Mouse (Mus musculus) neural tube, embryonic 14.5 days (tissue): ENCODE data around the gene Catsperg2. TPM values are rescaled to one million over a fixed set of nuclear protein-coding genes. Genes with fewer than 3 reads are reported as not detected.
"Not testable (repeated sequence)": the region's sequence is repeated elsewhere in the genome, so short reads cannot be mapped to it uniquely, and the experiment has no call there.

ENCODE experiments used
- ATAC-seq: fragments of 200-750 bp; cut with Nextera tagmentation; 2 replicates; pipeline ENCODE4 v1.8.0; 2017; ENCODE audit warnings: low read depth, mild to moderate bottlenecking, moderate TSS enrichment, moderate library complexity
- H3K27ac ChIP-seq: fragments of 300-500 bp; sonication (generic); 2 replicates; pipeline ENCODE4 v1.5.1; 2014; ENCODE audit warnings: low read depth, mild to moderate bottlenecking, control low read depth, low read length, moderate library complexity, mixed read lengths
- H3K27me3 ChIP-seq: fragments of 300-500 bp; sonication (generic); 2 replicates; pipeline ENCODE4 v1.6.1; 2014; ENCODE audit warnings: low read length; ENCODE audit not compliant: control insufficient read depth, insufficient read depth
- H3K36me3 ChIP-seq: fragments of 300-500 bp; sonication (generic); 2 replicates; pipeline ENCODE4 v1.6.1; 2014; ENCODE audit warnings: low read length, mixed read lengths; ENCODE audit not compliant: control insufficient read depth, insufficient read depth
- H3K4me1 ChIP-seq: fragments of 300-500 bp; sonication (generic); 2 replicates; pipeline ENCODE4 v1.6.1; 2014; ENCODE audit warnings: low read length; ENCODE audit not compliant: control insufficient read depth, insufficient read depth
- H3K4me2 ChIP-seq: fragments of 300-500 bp; sonication (generic); 2 replicates; pipeline ENCODE4 v1.6.1; 2014; ENCODE audit warnings: mild to moderate bottlenecking, low read depth, low read length, control low read depth
- H3K4me3 ChIP-seq: fragments of 300-500 bp; sonication (generic); 2 replicates; pipeline ENCODE4 v1.5.1; 2014; ENCODE audit warnings: low read depth, low read length, control low read depth, mixed read lengths
- H3K9ac ChIP-seq: fragments of 300-500 bp; sonication (generic); replicated peaks from 2 replicates; pipeline ENCODE4 v1.6.1; 2014; ENCODE audit warnings: low read depth, mild to moderate bottlenecking, control low read depth, low read length, mixed read lengths
- H3K9me3 ChIP-seq: fragments of 300-500 bp; sonication (generic); 2 replicates; pipeline ENCODE4 v1.6.1; 2016; ENCODE audit warnings: low read length; ENCODE audit not compliant: control insufficient read depth
- WGBS: fragments of 180-500 bp; shearing (Covaris S2); extraction: QIAGEN DNeasy Blood & Tissue Kit; methylation state at CpG from one replicate; pipeline ENCODE4 v1.1.7; 2014; 5-methylcytosine and 5-hydroxymethylcytosine counted together
- microRNA counts: library from miRNA; unstranded; fragments of <30 nt; microRNA quantifications from one replicate; lab custom pipeline; 2016
- microRNA-seq: library from miRNA; unstranded; fragments of <30 nt; microRNA quantifications from one replicate; pipeline ENCODE4, GENCODE M21; 2016
- polyA plus RNA-seq: library from polyadenylated mRNA; unstranded; fragments of >200 nt; fragmentation: Nextera tagmentation; extraction: Ambion mirVana; gene quantifications from 2 replicates; pipeline ENCODE4 v1.2.1, GENCODE M21; 2014

Gene Catsperg2
- polyA plus RNA-seq, 1 experiment from 2014 or later: 0.19 TPM

GRCm38 (mm10) chr7:29742258-29742657 lies 15.4 kb upstream of the Catsperg2 start:
- ATAC-seq: no peak
- no peak overlapping the region for H3K4me2 ChIP-seq
- WGBS: 84% methylated on average over 3 of the region's 3 CpGs
- H3K4me3 ChIP-seq: no peak overlapping the region
- no peaks in the 10 kb centered on the region for H3K9me3 ChIP-seq
- no peaks in the 10 kb centered on the region for H3K27me3 ChIP-seq
- no peak overlapping the region for H3K27ac ChIP-seq
- no peak overlapping the region for H3K9ac ChIP-seq
- H3K4me1 ChIP-seq: no peaks in the 10 kb centered on the region
- H3K36me3 ChIP-seq: no peaks in the 10 kb centered on the region

GRCm38 (mm10) chr7:29728055-29728454 lies 1.2 kb upstream of the Catsperg2 start:
- no peaks in the 10 kb centered on the region for H3K27me3 ChIP-seq
- H3K36me3 ChIP-seq: no peaks in the 10 kb centered on the region
- ATAC-seq: no peak
- no peak overlapping the region for H3K4me3 ChIP-seq
- H3K9me3 ChIP-seq: no peaks in the 10 kb centered on the region; the same call in 1 of the 2 replicates
- no peak overlapping the region for H3K4me2 ChIP-seq
- 94% methylated on average over 2 of the region's 2 CpGs for WGBS
- H3K9ac ChIP-seq: no peak overlapping the region
- no peaks in the 10 kb centered on the region for H3K4me1 ChIP-seq
- no peak overlapping the region for H3K27ac ChIP-seq

GRCm38 (mm10) chr7:29725461-29726142 lies 1.2 kb downstream of the Catsperg2 start:
- not testable (repeated sequence) for ATAC-seq, H3K27me3 ChIP-seq, H3K36me3 ChIP-seq, H3K9ac ChIP-seq, H3K27ac ChIP-seq, H3K4me2 ChIP-seq, H3K9me3 ChIP-seq, H3K4me1 ChIP-seq, H3K4me3 ChIP-seq
- WGBS: 28% methylated on average over 16 of the region's 17 CpGs

- not testable (repeated sequence) for H3K27ac ChIP-seq, H3K4me1 ChIP-seq, H3K36me3 ChIP-seq, H3K9ac ChIP-seq, H3K27me3 ChIP-seq, H3K4me2 ChIP-seq, ATAC-seq, H3K9me3 ChIP-seq, H3K4me3 ChIP-seq
- 87% methylated on average over 2 of the region's 2 CpGs for WGBS
Observed at GRCm38 (mm10) chr7:29708891-29709290, 17.9 kb downstream of the Catsperg2 start.

GRCm38 (mm10) chr7:29695231-29695630 lies 31.6 kb downstream of the Catsperg2 start:
- H3K27ac ChIP-seq: not testable (repeated sequence)

GRCm38 (mm10) chr7:29681868-29682267 lies 45.0 kb downstream of the Catsperg2 start:
- no peaks in the 10 kb centered on the region for H3K36me3 ChIP-seq
- H3K4me3 ChIP-seq: no peak overlapping the region
- H3K9ac ChIP-seq: no peak overlapping the region
- no peaks in the 10 kb centered on the region for H3K9me3 ChIP-seq
- H3K4me1 ChIP-seq: no peaks in the 10 kb centered on the region
- no peak overlapping the region for H3K4me2 ChIP-seq
- H3K27me3 ChIP-seq: no peaks in the 10 kb centered on the region
- 71% methylated on average over 3 of the region's 3 CpGs for WGBS
- no peak for ATAC-seq
- H3K27ac ChIP-seq: no peak overlapping the region

More at GRCm38 (mm10) chr7:29695231-29695630, 31.6 kb downstream of the Catsperg2 start:
- 83% methylated on average over 3 of the region's 3 CpGs for WGBS
- H3K36me3 ChIP-seq, H3K4me1 ChIP-seq, H3K4me2 ChIP-seq, H3K9me3 ChIP-seq, ATAC-seq, H3K27me3 ChIP-seq, H3K9ac ChIP-seq, H3K4me3 ChIP-seq: not testable (repeated sequence)

MicroRNA genes within 50 kb of the gene (microRNA counts, 519-probe panel; counts per million panel counts)
- microRNA mmu-miR-1964 (lab: Ali Mortazavi, UCI): not detected

Small RNA genes within 50 kb of the gene (microRNA-seq; reads per million reads assigned to microRNA genes)
- gene Mir1964: 1.7 reads per million

Other genes starting within 250 kb of the Catsperg2 start
- 13.5 and 22.1 TPM in 2 replicates for gene Sipa1l3, start 208.4 kb downstream of the Catsperg2 start, polyA plus RNA-seq
- gene Zfp84, start 41.5 kb upstream of the Catsperg2 start, polyA plus RNA-seq: 18.5 and 20.7 TPM in 2 replicates
- 13.9 and 15.2 TPM in 2 replicates for gene Zfp30, start 57.0 kb upstream of the Catsperg2 start, polyA plus RNA-seq
- 28.7 and 36.4 TPM in 2 replicates for gene Zfp790, start 89.1 kb upstream of the Catsperg2 start, polyA plus RNA-seq
- gene Zfp940, start 126.6 kb upstream of the Catsperg2 start, polyA plus RNA-seq: 13.4 and 16.0 TPM in 2 replicates
- 24.2 and 28.3 TPM in 2 replicates for gene Zfp420, start 132.9 kb upstream of the Catsperg2 start, polyA plus RNA-seq
- gene Zfp27, start 179.5 kb upstream of the Catsperg2 start, polyA plus RNA-seq: 17.0 and 19.5 TPM in 2 replicates
- gene Zfp383, start 181.2 kb upstream of the Catsperg2 start, polyA plus RNA-seq: 7.7 and 9.7 TPM in 2 replicates
- 21.2 and 25.3 TPM in 2 replicates for gene Zfp74, start 227.1 kb upstream of the Catsperg2 start, polyA plus RNA-seq